21 mouse cellular contexts compared by ENCODE assay signal in genomic region chrX:38653181-38653580, GRCm38 (mm10). TPM values are rescaled to one million over a fixed set of nuclear protein-coding genes. Genes with fewer than 3 reads are reported as not detected.
DNase-seq lines count a peak whose midpoint lies in the region; ATAC-seq and TF ChIP-seq lines count a peak whose summit lies in the region.
"Had no signal": no experiment of that assay in that cellular context is flagged by ENCODE, and none has a peak within 500 bp of the region (broad histone marks: within the 10 kb centered on the region; RNA-seq: fewer than 3 reads in every experiment).

No protein-coding gene starts in this region.

- H3K4me3 ChIP-seq in gastrocnemius, adult 2 months = no peak overlapping the region
- H3K4me3 ChIP-seq in liver, embryonic 14.5 days (ENCODE audit: insufficient read depth in 1 of 2, low read depth in 2 of 2, low read length in 2 of 2) = no peak overlapping the region
- H3K4me3 ChIP-seq in liver, embryonic 11.5 days (ENCODE audit: low read depth, low read length) = no peak overlapping the region
- no peak overlapping the region for H3K4me3 ChIP-seq in MEL (ENCODE audit: control insufficient read depth in 1 of 2, insufficient read depth in 1 of 2, low read depth in 2 of 2, low read length in 2 of 2)
- H3K4me3 ChIP-seq in liver, postnatal 0 days (ENCODE audit: low read depth, low read length) = no peak overlapping the region
- H3K4me3 ChIP-seq: embryonic facial prominence, embryonic 13.5 days; heart, embryonic 13.5 days; hindbrain, embryonic 15.5 days; limb, embryonic 15.5 days; midbrain, embryonic 10.5 days; neural tube, embryonic 12.5 days had no signal

- no peaks in the 10 kb centered on the region for H3K79me2 ChIP-seq in MEL (ENCODE audit: control insufficient read depth, insufficient read depth, low read length, poor library complexity)

- no peaks in the 10 kb centered on the region for H3K27me3 ChIP-seq in liver, embryonic 14.5 days (ENCODE audit: control insufficient read depth, insufficient read depth, low read length)
- H3K27me3 ChIP-seq in liver, embryonic 11.5 days (replicated peaks; ENCODE audit: control insufficient read depth, insufficient read depth, low read length) = no peaks in the 10 kb centered on the region
- no peaks in the 10 kb centered on the region; a peak in 1 of 4 replicates for H3K27me3 ChIP-seq in MEL (ENCODE audit: control insufficient read depth in 1 of 2, insufficient read depth in 2 of 2, low read length in 2 of 2)
- 0 out of 2 replicates have a peak, but pooled peaks cover 6% of the 10 kb centered on the region for H3K27me3 ChIP-seq in liver, postnatal 0 days (ENCODE audit: insufficient read depth, low read length)
- H3K27me3 ChIP-seq: embryonic facial prominence, embryonic 13.5 days; heart, embryonic 13.5 days; hindbrain, embryonic 15.5 days; limb, embryonic 15.5 days; neural tube, embryonic 12.5 days had no signal

- no peak overlapping the region for H3K4me2 ChIP-seq in liver, embryonic 14.5 days (ENCODE audit: low read depth)
- no peak overlapping the region for H3K4me2 ChIP-seq in liver, embryonic 11.5 days
- H3K4me2 ChIP-seq in liver, postnatal 0 days (ENCODE audit: low read depth, low read length) = no peak overlapping the region
- H3K4me2 ChIP-seq: embryonic facial prominence, embryonic 13.5 days; heart, embryonic 13.5 days; hindbrain, embryonic 15.5 days; limb, embryonic 15.5 days; lung, embryonic 14.5 days; neural tube, embryonic 12.5 days had no signal

- intact Hi-C loops in gastrocnemius, adult 2 months (cut with DNase I) = loop anchor here (5.0 kb wide), 1 partner anchor 141 kb away; no protein-coding TSS in a partner anchor
- intact Hi-C loops in gastrocnemius, postnatal 14 days (cut with DNase I; ENCODE audit: low total_unique reads) = no loop called here

- TF ChIP-seq EP300 in liver, embryonic 14.5 days (IDR thresholded peaks at IDR 0.05; ENCODE audit: low read depth) = no peak
- no peak for TF ChIP-seq EP300 in MEL (IDR thresholded peaks at IDR 0.05; ENCODE audit: low read depth in 1 of 2, low read length in 2 of 2)
- TF ChIP-seq EP300 in liver, postnatal 0 days (IDR thresholded peaks at IDR 0.05; ENCODE audit: low read depth) = no peak

- DNase-seq in gastrocnemius, adult 2 months = no peak
- no peak for DNase-seq in gastrocnemius, postnatal 14 days
- DNase-seq in liver, embryonic 14.5 days (ENCODE audit: low read depth in 3 of 3, low spot score in 3 of 3) = no peak
- DNase-seq in liver, embryonic 11.5 days (ENCODE audit: low spot score) = no peak
- DNase-seq in MEL (ENCODE audit: low read depth, low spot score) = peak; percentile 29
- DNase-seq in liver, postnatal 0 days = peak; percentile 18
- DNase-seq in right cerebral cortex, postnatal 4 days = no peak
- no peak for DNase-seq in cerebellum, postnatal 25 days
- DNase-seq: cerebellum, adult 9-11 months; heart, postnatal 36 days; kidney, adult 18-20 months; kidney, postnatal 14 days; lung, embryonic 14.5 days; right cerebral cortex, adult 18-20 months had no signal

- no peaks in the 10 kb centered on the region for H3K4me1 ChIP-seq in liver, embryonic 14.5 days (replicated peaks; ENCODE audit: control insufficient read depth in 2 of 2, insufficient read depth in 2 of 2, low read length in 1 of 2)
- H3K4me1 ChIP-seq in liver, embryonic 11.5 days (replicated peaks; ENCODE audit: control insufficient read depth, insufficient read depth, low read length) = no peaks in the 10 kb centered on the region
- H3K4me1 ChIP-seq in MEL (ENCODE audit: control insufficient read depth in 1 of 2, insufficient read depth in 2 of 2, low read length in 2 of 2) = no peaks in the 10 kb centered on the region
- no peaks in the 10 kb centered on the region for H3K4me1 ChIP-seq in liver, postnatal 0 days (ENCODE audit: insufficient read depth)
- H3K4me1 ChIP-seq: embryonic facial prominence, embryonic 13.5 days; heart, embryonic 13.5 days; hindbrain, embryonic 15.5 days; limb, embryonic 15.5 days; midbrain, embryonic 10.5 days; neural tube, embryonic 12.5 days had no signal

- no peaks in the 10 kb centered on the region for H3K9me3 ChIP-seq in liver, embryonic 14.5 days (ENCODE audit: control insufficient read depth, low read length)
- H3K9me3 ChIP-seq in liver, embryonic 11.5 days (ENCODE audit: control insufficient read depth, low read length) = no peaks in the 10 kb centered on the region
- no peaks in the 10 kb centered on the region for H3K9me3 ChIP-seq in MEL (replicated peaks; ENCODE audit: insufficient read depth, low read length)
- no peaks in the 10 kb centered on the region for H3K9me3 ChIP-seq in liver, postnatal 0 days (ENCODE audit: low read length)
- H3K9me3 ChIP-seq: embryonic facial prominence, embryonic 13.5 days; hindbrain, embryonic 15.5 days; limb, embryonic 15.5 days; neural tube, embryonic 12.5 days had no signal

- TF ChIP-seq POLR2A in MEL (IDR thresholded peaks at IDR 0.05; ENCODE audit: control insufficient read depth in 1 of 2, insufficient read depth in 1 of 2, low read depth in 1 of 2, low read length in 2 of 2, poor library complexity in 1 of 2) = no peak

- H3K27ac ChIP-seq in gastrocnemius, adult 2 months = no peak overlapping the region
- no peak overlapping the region for H3K27ac ChIP-seq in liver, embryonic 14.5 days
- H3K27ac ChIP-seq in liver, embryonic 11.5 days (ENCODE audit: low read depth, low read length) = no peak overlapping the region
- no peak overlapping the region for H3K27ac ChIP-seq in MEL (ENCODE audit: control insufficient read depth, low read depth, low read length)
- H3K27ac ChIP-seq in liver, postnatal 0 days (ENCODE audit: low read depth) = no peak overlapping the region
- H3K27ac ChIP-seq: embryonic facial prominence, embryonic 13.5 days; heart, embryonic 13.5 days; hindbrain, embryonic 15.5 days; limb, embryonic 15.5 days; macrophage; midbrain, embryonic 10.5 days; neural tube, embryonic 12.5 days had no signal

- TF ChIP-seq RAD21 in MEL (IDR thresholded peaks at IDR 0.05; ENCODE audit: low read depth, low read length) = peak; percentile 22

- no peaks in the 10 kb centered on the region for H3K36me3 ChIP-seq in liver, embryonic 14.5 days (replicated peaks; ENCODE audit: control insufficient read depth, insufficient read depth, low read depth)
- H3K36me3 ChIP-seq in liver, embryonic 11.5 days (ENCODE audit: control insufficient read depth, insufficient read depth, low read length) = no peaks in the 10 kb centered on the region
- no peaks in the 10 kb centered on the region for H3K36me3 ChIP-seq in MEL (ENCODE audit: control insufficient read depth in 1 of 2, insufficient read depth in 2 of 2, low read length in 2 of 2)
- H3K36me3 ChIP-seq in liver, postnatal 0 days (replicated peaks; ENCODE audit: insufficient read depth, low read length) = no peaks in the 10 kb centered on the region
- H3K36me3 ChIP-seq: embryonic facial prominence, embryonic 13.5 days; heart, embryonic 13.5 days; hindbrain, embryonic 15.5 days; limb, embryonic 15.5 days; midbrain, embryonic 10.5 days; neural tube, embryonic 12.5 days had no signal

- H3K9ac ChIP-seq in liver, embryonic 14.5 days (replicated peaks) = no peak overlapping the region
- no peak overlapping the region for H3K9ac ChIP-seq in liver, embryonic 11.5 days (ENCODE audit: low read depth, low read length)
- no peak overlapping the region for H3K9ac ChIP-seq in MEL (ENCODE audit: control insufficient read depth, low read depth, low read length, poor library complexity, severe bottlenecking)
- H3K9ac ChIP-seq in liver, postnatal 0 days (replicated peaks) = no peak overlapping the region
- H3K9ac ChIP-seq: embryonic facial prominence, embryonic 13.5 days; heart, embryonic 13.5 days; hindbrain, embryonic 15.5 days; limb, embryonic 15.5 days; lung, embryonic 14.5 days; neural tube, embryonic 12.5 days had no signal

- peak; percentile 19; the same call in 1 of the 2 replicates for TF ChIP-seq CTCF in gastrocnemius, adult 2 months (IDR thresholded peaks at IDR 0.05)
- peak; percentile 47 for TF ChIP-seq CTCF in liver, embryonic 14.5 days (IDR thresholded peaks at IDR 0.05; ENCODE audit: low read depth)
- TF ChIP-seq CTCF in MEL (IDR thresholded peaks at IDR 0.05 in 2 of 3, conservative IDR thresholded peaks at IDR 0.05 in 1 of 3; ENCODE audit: control insufficient read depth in 1 of 3, insufficient read depth in 1 of 3, low read depth in 2 of 3, low read length in 3 of 3, poor library complexity in 1 of 3, severe bottlenecking in 1 of 3) = peak in 2 of 3 experiments; percentile 24 to 29; a peak in 4 of 6 replicates
- TF ChIP-seq CTCF in liver, postnatal 0 days (IDR thresholded peaks at IDR 0.05; ENCODE audit: low read depth) = peak; percentile 45

- no peak for ATAC-seq in liver, embryonic 14.5 days (ENCODE audit: insufficient read depth)
- ATAC-seq in liver, embryonic 11.5 days (replicated peaks; ENCODE audit: low FRiP score) = no peak
- ATAC-seq in liver, postnatal 0 days = no peak

- WGBS in liver, embryonic 14.5 days (ENCODE audit: insufficient replicate concordance) = 68% methylated on average over 1 of the region's 1 CpGs
- WGBS in liver, embryonic 11.5 days = 74% methylated on average over 1 of the region's 1 CpGs
- 67% methylated on average over 1 of the region's 1 CpGs for WGBS in liver, postnatal 0 days (ENCODE audit: insufficient replicate concordance)

TF ChIP-seq in MEL, 35 proteins besides CTCF, POLR2A, EP300 and RAD21 (continues in another document):
- no peak for TF ChIP-seq CHD1 (IDR thresholded peaks at IDR 0.05; ENCODE audit: low read depth, low read length)

RNA-seq across cellular contexts. Expression of gene C1galt1c1, which starts 18.3 kb away (rescaled TPM):
- total RNA-seq in gastrocnemius, adult 2 months (2021) = 10 to 100 TPM in 1 of 2 experiments, 1 to 10 TPM in 1; 9.6 to 10.5 TPM
- 1 to 10 TPM; 9.1 to 9.3 TPM for total RNA-seq in gastrocnemius, postnatal 14 days (2021)
- 4.4 and 8.6 TPM in 2 replicates for polyA plus RNA-seq in liver, embryonic 14.5 days (2012; rRNA removed)
- 14.0 and 16.9 TPM in 2 replicates for polyA plus RNA-seq in liver, embryonic 14.5 days (2014; fragmentation: Nextera tagmentation; extraction: Ambion mirVana)
- polyA plus RNA-seq in liver, embryonic 11.5 days (2014; fragmentation: Nextera tagmentation; extraction: Ambion mirVana) = 18.1 and 22.1 TPM in 2 replicates
- 10.6 and 11.0 TPM in 2 replicates for total RNA-seq in MEL (2012; rRNA removed)
- polyA plus RNA-seq in MEL (2012; ENCODE audit: insufficient read depth in 1 of 2, insufficient read length in 2 of 2, low read depth in 1 of 2, low replicate concordance in 2 of 2, missing spikeins in 1 of 2) = 1 to 10 TPM in 1 of 2 experiments, not detected in 1; 8.0 TPM
- polyA plus RNA-seq in liver, postnatal 0 days (2015; fragmentation: Nextera tagmentation; extraction: Ambion mirVana) = 14.2 and 14.8 TPM in 2 replicates

RNA-seq across cellular contexts. Expression of gene Mcts1, which starts 52.8 kb away (rescaled TPM):
- 10 to 100 TPM; 43.1 to 50.7 TPM for total RNA-seq in gastrocnemius, adult 2 months (2021)
- total RNA-seq in gastrocnemius, postnatal 14 days (2021) = 10 to 100 TPM; 44.5 to 47.3 TPM
- polyA plus RNA-seq in liver, embryonic 14.5 days (2012; rRNA removed) = 15.9 and 23.8 TPM in 2 replicates
- 44.4 and 47.8 TPM in 2 replicates for polyA plus RNA-seq in liver, embryonic 14.5 days (2014; fragmentation: Nextera tagmentation; extraction: Ambion mirVana)
- 84.6 and 86.6 TPM in 2 replicates for polyA plus RNA-seq in liver, embryonic 11.5 days (2014; fragmentation: Nextera tagmentation; extraction: Ambion mirVana)
- 37.0 and 39.3 TPM in 2 replicates for total RNA-seq in MEL (2012; rRNA removed)
- 10 to 100 TPM in 1 of 2 experiments, not detected in 1; 27.3 TPM for polyA plus RNA-seq in MEL (2012; ENCODE audit: insufficient read depth in 1 of 2, insufficient read length in 2 of 2, low read depth in 1 of 2, low replicate concordance in 2 of 2, missing spikeins in 1 of 2)
- 49.6 and 50.5 TPM in 2 replicates for polyA plus RNA-seq in liver, postnatal 0 days (2015; fragmentation: Nextera tagmentation; extraction: Ambion mirVana)

Comparison
In these comparisons a context has a peak if more than half of its experiments do, and no peak if none do; other contexts are left out.
1. DNase-seq: peak in MEL (single experiment) and liver, postnatal 0 days (single experiment); none in gastrocnemius, adult 2 months (single experiment), gastrocnemius, postnatal 14 days (single experiment), liver, embryonic 14.5 days (0 of 3), liver, embryonic 11.5 days (single experiment), right cerebral cortex, postnatal 4 days (single experiment) and cerebellum, postnatal 25 days (0 of 2).
2. Peak in every context shown above with its lines, with median percentiles within 50 percentile points of each other: CTCF ChIP-seq.